Mouse (Mus musculus): ENCODE measurements at regions not wholly inside any gene's neighbourhood (a gene's known extent, or its start where the extent isn't known, plus 50 kb on each side); places are given as distances from the start of the nearest gene placed in this dataset.

DNA sequence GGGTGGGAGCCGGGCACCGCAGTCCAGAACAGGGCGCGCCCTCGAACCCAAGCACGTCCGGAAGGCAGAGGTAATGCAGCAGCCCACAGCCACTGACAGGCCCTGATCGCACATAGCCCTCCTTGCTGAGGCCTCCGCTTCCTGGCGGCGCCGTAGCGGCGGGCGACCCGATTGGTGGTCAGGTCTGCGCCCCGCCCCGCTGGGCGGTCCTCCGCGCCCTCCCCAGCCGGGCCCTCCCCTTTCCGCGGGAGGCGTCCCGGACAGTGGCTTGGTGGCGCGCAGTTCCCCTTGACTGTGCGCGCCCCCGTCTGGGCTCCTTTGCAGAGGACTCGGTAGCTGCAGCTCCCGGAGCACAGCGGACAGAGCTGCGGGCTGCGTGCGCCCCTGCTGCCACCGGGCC is 375.5 kb upstream of the Asap2 start:
- DNase-seq, result peak; percentile 28 to 42

All from cerebellum, postnatal 14 days (tissue).